Mouse (Mus musculus) B cell, adult 2 months (primary cell): ENCODE data around the gene Chrnb4.

Experiments
- DNase-seq, 2 experiments: peaks; one replicate each; pipeline ENCODE4 v3.0.0; 2022

Chrnb4 gene

GRCm38 (mm10) chr9:55048211-55048880 lies at the start of gene Chrnb4:
Gene Chrnb4, minus strand, starts transcription at chr9:55048779.
- peak in 1 of 2 experiments; percentile 8 for DNase-seq

GRCm38 (mm10) chr9:55096870-55097269 lies 48.3 kb upstream of the Chrnb4 start:
- DNase-seq: no peak

GRCm38 (mm10) chr9:55096033-55096432 lies 47.5 kb upstream of the Chrnb4 start:
- DNase-seq: no peak

- no peak for DNase-seq
Observed at GRCm38 (mm10) chr9:55090141-55090540, 41.6 kb upstream of the Chrnb4 start.

- no peak for DNase-seq
Observed at GRCm38 (mm10) chr9:55089226-55089625, 40.6 kb upstream of the Chrnb4 start.

- no peak for DNase-seq
Observed at GRCm38 (mm10) chr9:55083154-55083913, 34.8 kb upstream of the Chrnb4 start.

- DNase-seq: no peak
Observed at GRCm38 (mm10) chr9:55067965-55068265, 19.3 kb upstream of the Chrnb4 start.

GRCm38 (mm10) chr9:55067260-55067964 lies 18.8 kb upstream of the Chrnb4 start:
- DNase-seq: no peak

GRCm38 (mm10) chr9:55065241-55065640 lies 16.7 kb upstream of the Chrnb4 start:
- no peak for DNase-seq

- no peak for DNase-seq
Observed at GRCm38 (mm10) chr9:55058067-55058466, 9.5 kb upstream of the Chrnb4 start.

- no peak for DNase-seq
Observed at GRCm38 (mm10) chr9:55055386-55055930, 6.9 kb upstream of the Chrnb4 start.

GRCm38 (mm10) chr9:55046764-55047163 lies 1.8 kb downstream of the Chrnb4 start:
- DNase-seq: no peak

- no peak for DNase-seq
Observed at GRCm38 (mm10) chr9:55045001-55045400, 3.6 kb downstream of the Chrnb4 start.

GRCm38 (mm10) chr9:55043688-55044087 lies 4.9 kb downstream of the Chrnb4 start:
- no peak for DNase-seq

- DNase-seq: no peak
Observed at GRCm38 (mm10) chr9:55041389-55041788, 7.2 kb downstream of the Chrnb4 start.

GRCm38 (mm10) chr9:55039983-55040382 lies 8.6 kb downstream of the Chrnb4 start:
- no peak for DNase-seq

GRCm38 (mm10) chr9:55038948-55039347 lies 9.6 kb downstream of the Chrnb4 start:
- no peak for DNase-seq

GRCm38 (mm10) chr9:55031435-55032167 lies 17.0 kb downstream of the Chrnb4 start:
- DNase-seq: no peak

- DNase-seq: no peak
Observed at GRCm38 (mm10) chr9:55026275-55026663, 22.3 kb downstream of the Chrnb4 start, which contains the start of gene Chrna3. Gene Chrna3, minus strand, starts transcription at chr9:55026562.

- no peak for DNase-seq
Observed at GRCm38 (mm10) chr9:55025534-55026274, 22.9 kb downstream of the Chrnb4 start.

GRCm38 (mm10) chr9:55023902-55024583 lies 24.5 kb downstream of the Chrnb4 start:
- DNase-seq: peak; percentile 87 to 88
